Comparison of ENCODE assay signal across 15 mouse cellular contexts in the genomic region with DNA sequence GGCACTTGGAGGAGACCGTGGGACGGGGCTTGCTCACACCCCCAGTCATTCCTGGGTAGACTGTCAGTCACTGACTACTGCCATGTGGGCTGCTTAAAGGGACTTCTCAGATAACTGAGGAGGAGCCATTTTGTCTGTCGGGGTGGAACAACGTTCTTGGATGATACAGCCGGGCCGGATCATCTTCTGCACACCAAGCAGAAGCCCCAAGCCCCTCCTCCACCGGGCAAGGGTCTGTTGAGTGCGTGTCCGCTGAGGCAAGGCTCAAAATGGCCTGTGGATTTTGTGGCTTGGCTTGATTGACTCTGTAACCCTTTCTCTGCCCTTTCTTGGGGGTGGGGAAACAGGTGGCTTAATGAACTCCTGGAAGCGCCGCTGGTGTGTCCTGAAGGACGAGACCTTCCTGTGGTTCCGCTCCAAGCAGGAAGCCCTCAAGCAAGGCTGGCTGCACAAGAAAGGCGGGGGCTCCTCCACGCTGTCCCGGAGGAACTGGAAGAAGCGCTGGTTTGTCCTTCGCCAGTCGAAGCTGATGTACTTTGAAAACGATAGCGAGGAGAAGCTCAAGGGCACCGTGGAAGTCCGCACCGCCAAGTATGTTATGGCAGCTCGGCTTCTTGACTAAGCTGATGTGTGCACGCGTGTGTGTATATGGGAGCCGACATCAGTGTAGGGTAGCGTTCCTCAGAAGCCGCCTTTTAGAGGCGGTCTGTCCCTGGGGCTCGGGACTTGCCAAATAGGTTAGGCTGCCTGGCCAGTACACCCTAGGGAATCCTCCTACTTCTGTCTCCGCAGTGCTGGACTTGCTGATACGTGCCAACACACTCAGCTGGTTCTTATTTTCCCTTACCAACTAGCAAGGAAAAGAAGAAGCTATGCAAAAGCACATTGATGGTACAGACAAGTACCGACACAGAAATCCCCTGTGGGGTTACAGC. TPM values are rescaled to one million over a fixed set of nuclear protein-coding genes. Genes with fewer than 3 reads are reported as not detected.
DNase-seq lines count a peak whose midpoint lies in the region; ATAC-seq lines count a peak whose summit lies in the region.
"Had no signal": no experiment of that assay in that cellular context is flagged by ENCODE, and none has a peak within 500 bp of the region (broad histone marks: within the 10 kb centered on the region; RNA-seq: fewer than 3 reads in every experiment).

No protein-coding gene starts in this region.

- H3K27ac ChIP-seq in kidney, embryonic 14.5 days (ENCODE audit: low read depth, low read length), result no peak overlapping the region
- H3K27ac ChIP-seq: embryonic facial prominence, embryonic 12.5 days; neural tube, embryonic 15.5 days had no signal

- no peak overlapping the region for H3K4me2 ChIP-seq in kidney, embryonic 14.5 days (replicated peaks; ENCODE audit: low read depth, low read length)
- H3K4me2 ChIP-seq: embryonic facial prominence, embryonic 12.5 days; heart, embryonic 12.5 days; neural tube, embryonic 15.5 days had no signal

- no peak for DNase-seq in kidney, postnatal 36 days
- DNase-seq in ovary, adult 18-20 months (ENCODE audit: low spot score), result peak; percentile 37
- DNase-seq in ovary, postnatal 10 days (ENCODE audit: low spot score), result no peak
- DNase-seq in adipocyte (ENCODE audit: low spot score), result peak; percentile 58
- peak; percentile 57 for DNase-seq in testis, postnatal 14 days (ENCODE audit: low spot score)
- no peak for DNase-seq in left cerebral cortex, adult 18-20 months (ENCODE audit: low spot score in 2 of 2)
- DNase-seq: cerebellum, adult 8-10 months; lung, adult 18-20 months; thymus, postnatal 25 days had no signal

- H3K27me3 ChIP-seq in kidney, embryonic 14.5 days (ENCODE audit: control insufficient read depth, insufficient read depth, low read length), result no peaks in the 10 kb centered on the region
- H3K27me3 ChIP-seq: embryonic facial prominence, embryonic 12.5 days; heart, embryonic 12.5 days; neural tube, embryonic 15.5 days had no signal

- no peaks in the 10 kb centered on the region for H3K4me1 ChIP-seq in kidney, embryonic 14.5 days (ENCODE audit: control insufficient read depth, insufficient read depth, low read length)
- H3K4me1 ChIP-seq: heart, embryonic 12.5 days had no signal

- H3K9ac ChIP-seq in kidney, embryonic 14.5 days (ENCODE audit: low read depth, low read length), result no peak overlapping the region
- H3K9ac ChIP-seq: embryonic facial prominence, embryonic 12.5 days; heart, embryonic 12.5 days; neural tube, embryonic 15.5 days had no signal

- peaks cover 88% of the 10 kb centered on the region for H3K36me3 ChIP-seq in kidney, embryonic 14.5 days (ENCODE audit: control insufficient read depth, insufficient read depth, low read length)

- WGBS in kidney, embryonic 14.5 days, result 75% methylated on average over 35 of the region's 35 CpGs

- H3K9me3 ChIP-seq in kidney, embryonic 14.5 days (ENCODE audit: control insufficient read depth, low read length), result no peaks in the 10 kb centered on the region
- H3K9me3 ChIP-seq: embryonic facial prominence, embryonic 12.5 days; heart, embryonic 12.5 days; neural tube, embryonic 15.5 days had no signal

- H3K4me3 ChIP-seq in kidney, embryonic 14.5 days (ENCODE audit: low read length), result no peak overlapping the region
- H3K4me3 ChIP-seq: embryonic facial prominence, embryonic 12.5 days; heart, embryonic 12.5 days; neural tube, embryonic 15.5 days had no signal

- peak; percentile 26 for ATAC-seq in kidney, embryonic 14.5 days (ENCODE audit: low FRiP score, low TSS enrichment)
- ATAC-seq: hindbrain, embryonic 16.5 days; intestine, postnatal 0 days had no signal

RNA-seq across cellular contexts. Expression of a gene that starts 57.3 kb away (rescaled TPM):
- 10.2 and 14.6 TPM in 2 replicates for polyA plus RNA-seq in kidney, embryonic 14.5 days (2014; fragmentation: Nextera tagmentation; extraction: Ambion mirVana)
- 10 to 100 TPM; 34.4 to 36.1 TPM for total RNA-seq in left cerebral cortex, adult 18-20 months (2021)

Comparison
In these comparisons a context has a peak if more than half of its experiments do, and no peak if none do; other contexts are left out.
1. DNase-seq: peak in ovary, adult 18-20 months (single experiment), adipocyte (single experiment) and testis, postnatal 14 days (single experiment); none in kidney, postnatal 36 days (0 of 2), ovary, postnatal 10 days (single experiment) and left cerebral cortex, adult 18-20 months (0 of 2).